Mouse (Mus musculus) kidney, adult 9 months (tissue): ENCODE data around the gene Galnt15.
A peak's percentile ranks its signal among the peaks of the same experiment; 100 is the strongest.

Source experiments
- DNase-seq: peaks from one replicate; pipeline ENCODE4 v3.0.0; 2022

The Galnt15 gene

GRCm38 (mm10) chr14:32028681-32029091 lies at the start of gene Galnt15:
TSS of gene Galnt15 (plus strand) at chr14:32028989.
- DNase-seq, result peak; percentile 48

GRCm38 (mm10) chr14:31994021-31994420 lies 34.8 kb upstream of the Galnt15 start:
- DNase-seq, result peak; percentile 31

GRCm38 (mm10) chr14:32000941-32001340 lies 27.8 kb upstream of the Galnt15 start:
- no peak for DNase-seq

- no peak for DNase-seq
These were observed 26.1 kb upstream of the Galnt15 start for GRCm38 (mm10) chr14:32002502-32003338.

GRCm38 (mm10) chr14:32003904-32004596 lies 24.7 kb upstream of the Galnt15 start:
- DNase-seq, result no peak

- DNase-seq, result peak; percentile 50
These were observed 23.0 kb upstream of the Galnt15 start for GRCm38 (mm10) chr14:32005673-32006261.

- DNase-seq, result peak; percentile 46
These were observed 21.0 kb upstream of the Galnt15 start for GRCm38 (mm10) chr14:32007654-32008335.

- DNase-seq, result no peak
These were observed 19.1 kb upstream of the Galnt15 start for GRCm38 (mm10) chr14:32009715-32010114.

GRCm38 (mm10) chr14:32011547-32012304 lies 17.1 kb upstream of the Galnt15 start:
- no peak for DNase-seq

GRCm38 (mm10) chr14:32015131-32015770 lies 13.5 kb upstream of the Galnt15 start:
- DNase-seq, result no peak

GRCm38 (mm10) chr14:32016466-32016865 lies 12.3 kb upstream of the Galnt15 start:
- no peak for DNase-seq

- peak; percentile 56 for DNase-seq
These were observed 11.9 kb upstream of the Galnt15 start for GRCm38 (mm10) chr14:32016921-32017320.

GRCm38 (mm10) chr14:32017448-32017847 lies 11.3 kb upstream of the Galnt15 start:
- DNase-seq, result no peak

GRCm38 (mm10) chr14:32019091-32019490 lies 9.7 kb upstream of the Galnt15 start:
- no peak for DNase-seq

GRCm38 (mm10) chr14:32021967-32022366 lies 6.8 kb upstream of the Galnt15 start:
- DNase-seq, result no peak

GRCm38 (mm10) chr14:32022450-32022849 lies 6.3 kb upstream of the Galnt15 start:
- DNase-seq, result no peak

- no peak for DNase-seq
These were observed 4.9 kb upstream of the Galnt15 start for GRCm38 (mm10) chr14:32023891-32024290.

GRCm38 (mm10) chr14:32027218-32027617 lies 1.6 kb upstream of the Galnt15 start:
- DNase-seq, result no peak

- DNase-seq, result peak; percentile 22
These were observed 713 bp downstream of the Galnt15 start for GRCm38 (mm10) chr14:32029411-32029992.

- DNase-seq, result no peak
These were observed 1.3 kb downstream of the Galnt15 start for GRCm38 (mm10) chr14:32030073-32030472.

- DNase-seq, result peak; percentile 77
These were observed 3.7 kb downstream of the Galnt15 start for GRCm38 (mm10) chr14:32032522-32032921.
